Mouse (Mus musculus) CH12.LX (cell line): ENCODE results near the gene Pigg. TPM values are rescaled to one million over a fixed set of nuclear protein-coding genes. Genes with fewer than 3 reads are reported as not detected.

ENCODE experiments used
- DNase-seq: peaks from one replicate; pipeline ENCODE4 v3.0.0-alpha.2; 2013; ENCODE audit errors: extremely low read depth
- H3K27ac ChIP-seq: 2 replicates; pipeline ENCODE4 v1.5.1; 2012; ENCODE audit warnings: low read depth, mild to moderate bottlenecking, control low read depth, moderate library complexity; ENCODE audit not compliant: insufficient read depth
- H3K27me3 ChIP-seq: replicated peaks from 2 replicates; pipeline ENCODE3; 2012; ENCODE audit warnings: inconsistent platforms
- H3K36me3 ChIP-seq, 2 experiments: replicated peaks in 1 of 2; 2 replicates each; pipeline versions ENCODE3 to v1.6.1; 2012; ENCODE audit warnings: inconsistent platforms in 1 of 2, low read length in 1 of 2, mild to moderate bottlenecking in 1 of 2, mixed read lengths in 1 of 2, moderate library complexity in 1 of 2; ENCODE audit not compliant: control insufficient read depth in 1 of 2, insufficient read depth in 1 of 2
- H3K4me1 ChIP-seq, 2 experiments: 2 replicates each; pipeline ENCODE4 v1.6.1; 2012; ENCODE audit warnings: inconsistent platforms in 1 of 2, moderate library complexity in 1 of 2; ENCODE audit not compliant: insufficient read depth in 2 of 2, control insufficient read depth in 1 of 2
- H3K4me2 ChIP-seq: 2 replicates; pipeline ENCODE4 v1.6.1; 2012; ENCODE audit warnings: low read depth, mild to moderate bottlenecking, control low read depth; ENCODE audit not compliant: poor library complexity, insufficient read depth, severe bottlenecking
- H3K4me3 ChIP-seq, 3 experiments: fragments of 150-350 bp in 1 of 3; sonication (generic) in 1 of 3; replicated peaks in 1 of 3; 2 replicates each; pipeline versions ENCODE3 to v1.5.1; 2011 to 2012; ENCODE audit warnings: low read depth in 2 of 3, low read length in 2 of 3, mild to moderate bottlenecking in 2 of 3, moderate library complexity in 2 of 3, control low read depth in 1 of 3, improper control_type of control experiment in 1 of 3, inconsistent platforms in 1 of 3, mixed read lengths in 1 of 3; ENCODE audit not compliant: poor library complexity in 1 of 3
- H3K79me2 ChIP-seq: replicated peaks from 2 replicates; pipeline ENCODE4 v1.6.1; 2012; ENCODE audit warnings: mild to moderate bottlenecking, moderate library complexity; ENCODE audit not compliant: control insufficient read depth, poor library complexity, insufficient read depth, severe bottlenecking; ENCODE audit errors: extremely low read depth
- H3K9ac ChIP-seq: 2 replicates; pipeline ENCODE4 v1.6.1; 2012; ENCODE audit warnings: low read depth, mild to moderate bottlenecking, control low read depth, moderate library complexity; ENCODE audit not compliant: insufficient read depth
- H3K9me3 ChIP-seq: replicated peaks from 2 replicates; pipeline ENCODE3; 2012; ENCODE audit warnings: low read length, inconsistent platforms, mixed read lengths
- CHD2 ChIP-seq: IDR thresholded peaks from 2 replicates; pipeline ENCODE4 v1.6.1; 2011; ENCODE audit warnings: low read length, improper control_type of control experiment
- ELF1 ChIP-seq: IDR thresholded peaks from 2 replicates; pipeline ENCODE4 v1.6.1; 2014; ENCODE audit warnings: low read depth, mild to moderate bottlenecking, inconsistent platforms, low read length, improper control_type of control experiment
- EP300 ChIP-seq: IDR thresholded peaks from 2 replicates; pipeline ENCODE4 v1.6.1; 2011; ENCODE audit warnings: low read length, improper control_type of control experiment
- HCFC1 ChIP-seq: IDR thresholded peaks from 2 replicates; pipeline ENCODE4 v1.6.1; 2012; ENCODE audit warnings: low read depth, mild to moderate bottlenecking, inconsistent platforms, low read length, improper control_type of control experiment
- IRF4 ChIP-seq: IDR thresholded peaks from 2 replicates; pipeline ENCODE4 v1.6.1; 2014; ENCODE audit warnings: low read depth, mild to moderate bottlenecking, inconsistent platforms, low read length, improper control_type of control experiment
- MEF2A ChIP-seq: IDR thresholded peaks from 2 replicates; pipeline ENCODE4 v1.6.1; 2014; ENCODE audit warnings: low read depth, mild to moderate bottlenecking, inconsistent platforms, low read length, improper control_type of control experiment, borderline replicate concordance
- RAD21 ChIP-seq: IDR thresholded peaks from 2 replicates; pipeline ENCODE4 v1.6.1; 2011; ENCODE audit warnings: low read depth, mild to moderate bottlenecking, low read length, improper control_type of control experiment, moderate library complexity
- SMC3 ChIP-seq: IDR thresholded peaks from 2 replicates; pipeline ENCODE4 v1.6.1; 2011; ENCODE audit warnings: low read depth, low read length, improper control_type of control experiment
- TBP ChIP-seq: conservative IDR thresholded peaks from 2 replicates; pipeline ENCODE4 v1.6.1; 2011; ENCODE audit warnings: low read depth, low read length, improper control_type of control experiment
- USF1 ChIP-seq: IDR thresholded peaks from 2 replicates; pipeline ENCODE4 v1.6.1; 2014; ENCODE audit warnings: low read depth, mild to moderate bottlenecking, inconsistent platforms, low read length, improper control_type of control experiment
- USF2 ChIP-seq: conservative IDR thresholded peaks from 2 replicates; pipeline ENCODE4 v1.6.1; 2011; ENCODE audit warnings: low read depth, low read length, improper control_type of control experiment
- ZC3H11A ChIP-seq: IDR thresholded peaks from 2 replicates; pipeline ENCODE4 v1.6.1; 2012; ENCODE audit warnings: low read depth, mild to moderate bottlenecking, inconsistent platforms, low read length, improper control_type of control experiment
- ZMIZ1 ChIP-seq: IDR thresholded peaks from 2 replicates; pipeline ENCODE4 v1.6.1; 2012; ENCODE audit warnings: low read depth, mild to moderate bottlenecking, inconsistent platforms, low read length, improper control_type of control experiment
- dilution Hi-C: fragments of 300-500 bp; cut with MboI; formaldehyde crosslinking; loops from 2 replicates; pipeline ENCODE4 v1.14.3; 2020; ENCODE audit warnings: low sequenced_read_pairs; ENCODE audit not compliant: extremely low pct_unique_long_range_greater_than_20kb, extremely low pct_ligation_motif_present
- in situ Hi-C: fragments of 300-500 bp; cut with MboI; formaldehyde crosslinking; loops from 3 replicates; pipeline ENCODE4 v1.14.3; 2019; ENCODE audit warnings: low sequenced_read_pairs, low pct_ligation_motif_present, low pct_unique_long_range_greater_than_20kb, mixed read lengths
- polyA plus RNA-seq: library from polyadenylated mRNA; unstranded; fragments of >175 nt; gene quantifications from 2 replicates; pipeline ENCODE4 v1.2.1, GENCODE M21; 2012; ENCODE audit warnings: low read depth; ENCODE audit not compliant: insufficient read length
- total RNA-seq, 2 experiments: library from RNA; depleted of rRNA; stranded (reverse); fragments of 300-350 nt in 1 of 2; fragments of >200 nt in 1 of 2; gene quantifications; 2 replicates each; pipeline ENCODE4 v1.2.3; 2012 to 2014

The Pigg gene
- total and polyA plus RNA-seq, 3 experiments = 6.4 to 9.8 (median 9.7) TPM

- Histone ChIP-seq H3K4me2 (no peak overlapping the region), H3K79me2 (no peaks in the 10 kb centered on the region), H3K4me3 (no peak overlapping the region), H3K9me3 (no peaks in the 10 kb centered on the region), H3K36me3 (peaks cover 33 to 78% of the 10 kb centered on the region in 2 experiments), H3K4me1 (no peaks in the 10 kb centered on the region), H3K27me3 (no peaks in the 10 kb centered on the region), H3K9ac (no peak overlapping the region), H3K27ac (no peak overlapping the region)
- DNase-seq = no peak
- in situ Hi-C loops = no loop called here
- dilution Hi-C loops = no loop called here
- no peak for TF ChIP-seq USF1
- TF ChIP-seq MEF2A = no peak
- TF ChIP-seq ELF1 = no peak
- no peak for TF ChIP-seq SMC3
- no peak for TF ChIP-seq ZMIZ1
- TF ChIP-seq TBP = no peak
- TF ChIP-seq IRF4 = no peak
- TF ChIP-seq EP300 = no peak
Measured at GRCm38 (mm10) chr5:108337385-108337784, 25.0 kb downstream of the Pigg start.

GRCm38 (mm10) chr5:108338049-108338448 lies 25.6 kb downstream of the Pigg start:
- no peak overlapping the region for H3K4me3 ChIP-seq
- no peak for TF ChIP-seq TBP
- no peak for TF ChIP-seq USF2
- no peak overlapping the region for H3K27ac ChIP-seq
- no peaks in the 10 kb centered on the region for H3K27me3 ChIP-seq
- DNase-seq = no peak
- H3K4me1 ChIP-seq = no peaks in the 10 kb centered on the region
- no peak overlapping the region for H3K9ac ChIP-seq
- dilution Hi-C loops (no loop called here), in situ Hi-C loops (no loop called here)
- no peak overlapping the region for H3K4me2 ChIP-seq
- no peaks in the 10 kb centered on the region for H3K79me2 ChIP-seq
- H3K9me3 ChIP-seq = no peaks in the 10 kb centered on the region
- peaks cover 31 to 76% of the 10 kb centered on the region in 2 experiments for H3K36me3 ChIP-seq

GRCm38 (mm10) chr5:108343680-108344170 lies 31.3 kb downstream of the Pigg start:
- dilution Hi-C loops (no loop called here), in situ Hi-C loops (no loop called here)
- Histone ChIP-seq H3K79me2 (no peaks in the 10 kb centered on the region), H3K9ac (no peak overlapping the region), H3K4me1 (no peaks in the 10 kb centered on the region), H3K9me3 (no peaks in the 10 kb centered on the region), H3K27me3 (no peaks in the 10 kb centered on the region), H3K4me2 (no peak overlapping the region), H3K36me3 (peaks cover 46 to 77% of the 10 kb centered on the region in 2 experiments), H3K4me3 (no peak overlapping the region), H3K27ac (no peak overlapping the region)
- TF ChIP-seq ZC3H11A (no peak), CHD2 (no peak), HCFC1 (no peak), RAD21 (no peak)
- no peak for DNase-seq
